Mouse (Mus musculus): Measurements from ENCODE around the gene Tmem259. TPM values are rescaled to one million over a fixed set of nuclear protein-coding genes. Genes with fewer than 3 reads are reported as not detected.

Gene Tmem259
- total RNA-seq, 1 experiment from 2014 or later = 49.0 TPM

DNA sequence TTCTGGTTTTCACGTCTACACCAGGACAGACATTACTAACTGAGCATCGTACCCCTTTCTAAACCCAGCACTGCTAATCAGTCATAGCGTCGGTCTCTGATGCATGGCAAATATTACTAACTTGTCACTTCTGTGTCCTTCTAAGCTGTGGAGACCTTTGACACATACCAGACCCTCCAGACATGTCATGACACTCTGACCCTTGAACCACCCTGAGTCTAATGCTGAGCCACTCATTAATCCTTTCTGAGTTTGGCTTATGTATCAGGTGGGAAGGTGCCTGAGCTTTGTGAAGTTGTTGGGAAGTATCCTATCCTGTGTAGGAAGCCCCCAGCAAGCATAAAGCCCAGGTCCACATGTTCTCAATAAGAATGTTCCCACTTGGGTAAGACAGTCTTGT, 34.3 kb downstream of the Tmem259 start:
- ATAC-seq (replicated peaks; ENCODE audit: insufficient number of reproducible peaks, low FRiP score, low TSS enrichment, poor library complexity, severe bottlenecking) = no peak

DNA sequence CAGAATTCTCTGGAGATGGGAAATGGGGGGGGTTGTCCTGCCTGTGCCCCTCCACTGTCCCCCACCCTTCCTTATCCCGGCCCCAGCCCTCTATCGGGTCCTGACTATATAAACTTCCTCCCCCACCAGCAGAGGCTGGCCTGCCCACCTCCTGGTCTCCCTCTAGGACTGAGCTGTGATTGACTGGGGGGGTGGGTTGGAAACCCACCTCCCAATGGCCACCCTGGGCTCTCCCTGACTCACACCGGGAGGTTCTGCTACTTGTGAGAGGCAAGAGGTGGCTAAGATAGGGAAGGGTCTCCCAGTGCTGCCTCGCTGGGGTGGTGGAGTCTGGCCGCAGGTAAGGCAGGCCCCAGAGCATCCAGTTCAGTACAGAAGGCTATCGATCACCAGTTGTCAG, 36.6 kb downstream of the Tmem259 start:
- no peak for ATAC-seq (replicated peaks; ENCODE audit: insufficient number of reproducible peaks, low FRiP score, low TSS enrichment, poor library complexity, severe bottlenecking)

DNA sequence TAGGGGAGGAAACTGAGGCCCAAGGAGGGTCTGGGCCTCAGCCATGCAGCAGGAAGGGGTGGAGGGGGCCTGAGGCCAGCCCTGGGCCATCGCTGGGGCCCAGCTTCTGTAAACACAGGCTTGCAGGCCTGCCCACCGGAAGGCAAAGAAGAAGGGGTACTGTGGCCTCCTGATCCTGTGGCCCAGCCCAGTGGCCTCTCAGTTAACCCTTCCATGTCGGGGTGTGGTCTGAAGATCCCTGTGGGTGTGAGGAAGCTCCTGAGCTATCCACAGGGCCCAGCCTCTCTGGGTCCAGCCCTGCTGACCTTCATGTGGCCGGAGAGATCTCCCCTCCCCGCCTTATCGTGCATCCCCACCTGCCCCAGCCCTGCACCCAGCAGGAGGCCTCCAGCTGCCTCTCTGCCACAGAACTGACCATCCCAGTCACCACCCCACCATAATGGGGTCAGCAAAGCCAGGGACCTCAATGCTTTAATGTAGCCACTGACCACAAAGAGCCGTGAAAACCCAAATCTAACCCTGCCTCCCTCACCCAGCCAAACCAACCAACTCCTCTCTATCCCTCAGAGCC, 37.3 kb downstream of the Tmem259 start:
- ATAC-seq (replicated peaks; ENCODE audit: insufficient number of reproducible peaks, low FRiP score, low TSS enrichment, poor library complexity, severe bottlenecking) = peak; percentile 80

GRCm38 (mm10) chr10:79945507-79946234, 38.5 kb downstream of the Tmem259 start:
- peak; percentile 61 for ATAC-seq (replicated peaks; ENCODE audit: insufficient number of reproducible peaks, low FRiP score, low TSS enrichment, poor library complexity, severe bottlenecking)

DNA sequence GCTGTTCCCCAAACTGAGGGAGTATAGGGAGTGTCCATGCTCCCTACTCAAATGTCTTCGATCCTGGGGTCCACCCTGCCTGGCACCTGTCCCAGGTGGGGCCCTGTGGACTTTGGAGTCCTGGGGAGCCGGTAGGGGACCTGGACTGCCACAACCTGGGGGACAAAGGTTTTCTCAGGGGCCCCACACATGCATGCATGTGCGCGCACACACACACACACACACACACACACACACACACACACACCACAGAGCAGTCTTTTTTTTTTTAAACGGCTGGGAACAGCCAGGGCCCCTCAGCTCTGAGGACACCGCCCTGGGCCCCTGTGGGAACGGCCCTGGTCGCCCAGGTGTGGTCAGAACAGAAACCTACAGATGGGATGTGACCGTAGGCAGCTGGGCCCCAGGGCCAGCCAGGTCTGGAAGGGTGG, 40.6 kb downstream of the Tmem259 start:
- no peak for ATAC-seq (replicated peaks; ENCODE audit: insufficient number of reproducible peaks, low FRiP score, low TSS enrichment, poor library complexity, severe bottlenecking)

DNA sequence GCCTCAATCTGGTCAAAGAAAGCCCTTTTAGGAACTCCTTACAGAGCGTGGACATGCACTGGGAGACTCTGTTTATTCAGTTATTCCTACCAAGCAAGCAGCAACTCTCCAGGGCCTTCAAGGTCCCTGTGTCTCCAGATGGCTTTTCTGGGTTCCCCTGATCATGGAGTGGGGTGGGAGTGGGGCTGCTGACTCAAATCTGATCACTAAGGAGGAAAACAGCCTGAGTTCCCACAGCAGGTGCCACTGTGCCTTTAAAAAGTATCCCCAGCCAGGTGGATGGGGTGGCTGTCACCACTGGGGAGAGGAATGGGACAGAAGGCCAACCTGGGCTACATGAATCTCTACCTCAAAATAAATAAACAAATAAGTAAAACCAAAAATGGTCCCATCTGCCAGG, 41.1 kb downstream of the Tmem259 start:
- ATAC-seq (replicated peaks; ENCODE audit: insufficient number of reproducible peaks, low FRiP score, low TSS enrichment, poor library complexity, severe bottlenecking) = no peak

GRCm38 (mm10) chr10:79940749-79941148, 43.4 kb downstream of the Tmem259 start:
- peak; percentile 73 for ATAC-seq (replicated peaks; ENCODE audit: insufficient number of reproducible peaks, low FRiP score, low TSS enrichment, poor library complexity, severe bottlenecking)

GRCm38 (mm10) chr10:79937775-79938526, 46.2 kb downstream of the Tmem259 start:
- no peak for ATAC-seq (replicated peaks; ENCODE audit: insufficient number of reproducible peaks, low FRiP score, low TSS enrichment, poor library complexity, severe bottlenecking)

GRCm38 (mm10) chr10:79936911-79937441, 47.2 kb downstream of the Tmem259 start:
- ATAC-seq (replicated peaks; ENCODE audit: insufficient number of reproducible peaks, low FRiP score, low TSS enrichment, poor library complexity, severe bottlenecking) = peak; percentile 57

DNA sequence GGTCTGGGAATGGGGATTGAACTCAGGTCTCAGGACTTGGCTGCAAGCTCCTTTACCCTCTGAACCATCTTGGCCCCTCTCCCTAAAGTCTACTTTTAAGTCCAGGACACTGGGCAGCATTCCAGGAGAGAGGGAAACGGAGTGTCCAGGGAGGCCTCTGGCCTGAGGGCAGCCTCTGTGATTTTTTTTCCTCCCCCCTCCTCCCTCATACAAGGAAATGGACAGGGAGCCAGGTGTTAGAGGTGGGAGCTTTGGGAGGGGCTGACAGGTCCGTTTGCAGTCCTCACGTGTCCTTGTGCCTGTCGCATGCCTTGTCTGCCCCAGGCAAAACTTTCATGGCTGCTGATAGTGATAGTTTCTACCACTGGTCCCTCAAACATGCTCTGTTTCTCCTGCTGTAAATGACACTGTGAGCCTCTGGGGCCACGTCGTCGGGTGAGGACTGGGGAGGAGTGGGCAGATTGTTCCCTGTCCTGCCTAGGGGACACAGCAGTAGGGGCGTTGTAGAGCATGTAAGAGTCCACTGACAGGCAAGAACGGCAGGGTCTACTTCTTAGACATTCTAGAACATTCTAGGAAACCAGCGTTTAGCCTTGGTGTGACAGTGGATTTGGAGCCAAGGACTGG, 47.7 kb downstream of the Tmem259 start:
- no peak for ATAC-seq (replicated peaks; ENCODE audit: insufficient number of reproducible peaks, low FRiP score, low TSS enrichment, poor library complexity, severe bottlenecking)

GRCm38 (mm10) chr10:79934794-79935569, 49.1 kb downstream of the Tmem259 start:
- no peak for ATAC-seq (replicated peaks; ENCODE audit: insufficient number of reproducible peaks, low FRiP score, low TSS enrichment, poor library complexity, severe bottlenecking)

GRCm38 (mm10) chr10:79934272-79934721, 49.8 kb downstream of the Tmem259 start:
- 0 out of 2 replicates have a peak, but pooled peaks have one; percentile 12 for ATAC-seq (replicated peaks; ENCODE audit: insufficient number of reproducible peaks, low FRiP score, low TSS enrichment, poor library complexity, severe bottlenecking)

GRCm38 (mm10) chr10:79933861-79934260, 50.3 kb downstream of the Tmem259 start:
- ATAC-seq (replicated peaks; ENCODE audit: insufficient number of reproducible peaks, low FRiP score, low TSS enrichment, poor library complexity, severe bottlenecking) = no peak

DNA sequence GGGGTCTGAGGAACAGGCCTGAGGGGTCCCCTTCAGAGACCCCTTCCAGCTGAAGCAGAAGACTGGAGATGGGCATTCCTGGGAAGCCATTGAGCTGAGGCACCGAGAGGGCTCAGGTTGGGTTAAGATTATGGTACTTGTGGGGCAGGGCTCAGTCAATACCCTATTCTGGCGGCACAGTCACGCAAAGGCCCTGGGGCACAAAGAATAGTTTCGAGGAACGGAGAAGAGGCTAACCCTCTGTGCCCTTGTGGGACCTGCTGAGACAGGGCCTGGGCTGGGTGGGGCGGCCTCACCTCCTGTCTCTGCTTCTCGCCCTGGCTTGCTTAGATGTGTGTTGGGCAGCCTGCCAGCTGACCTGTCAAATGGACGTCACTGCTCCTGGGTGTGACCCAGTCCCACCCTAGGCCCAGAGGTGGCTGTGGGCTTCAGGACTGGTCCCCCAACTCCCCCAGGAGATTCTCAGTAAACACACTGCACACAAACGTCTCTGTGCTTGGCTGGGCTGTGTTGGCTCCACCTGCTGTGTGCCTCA, 50.9 kb downstream of the Tmem259 start:
- no peak for ATAC-seq (replicated peaks; ENCODE audit: insufficient number of reproducible peaks, low FRiP score, low TSS enrichment, poor library complexity, severe bottlenecking)

DNA sequence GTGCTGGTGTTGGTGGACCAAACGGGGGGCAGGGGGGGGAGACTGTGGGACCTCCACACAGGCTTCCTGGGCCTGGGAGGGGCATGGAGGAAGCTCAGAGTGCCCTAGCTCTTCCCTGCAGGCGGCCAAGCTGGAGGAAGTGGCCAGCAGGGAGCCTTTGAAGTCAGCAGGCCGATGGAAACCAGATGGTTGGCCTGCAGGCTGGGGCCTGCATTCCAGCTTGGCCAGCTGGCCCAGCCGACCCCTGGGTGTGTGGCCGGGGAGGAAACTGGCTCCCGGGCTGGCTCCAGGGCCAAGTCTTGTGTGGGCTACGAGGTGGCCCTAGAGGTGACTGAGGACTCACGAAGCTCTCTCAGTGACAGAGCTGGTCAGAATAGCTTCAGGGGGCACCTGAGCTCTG, 51.4 kb downstream of the Tmem259 start:
- no peak for ATAC-seq (replicated peaks; ENCODE audit: insufficient number of reproducible peaks, low FRiP score, low TSS enrichment, poor library complexity, severe bottlenecking)

DNA sequence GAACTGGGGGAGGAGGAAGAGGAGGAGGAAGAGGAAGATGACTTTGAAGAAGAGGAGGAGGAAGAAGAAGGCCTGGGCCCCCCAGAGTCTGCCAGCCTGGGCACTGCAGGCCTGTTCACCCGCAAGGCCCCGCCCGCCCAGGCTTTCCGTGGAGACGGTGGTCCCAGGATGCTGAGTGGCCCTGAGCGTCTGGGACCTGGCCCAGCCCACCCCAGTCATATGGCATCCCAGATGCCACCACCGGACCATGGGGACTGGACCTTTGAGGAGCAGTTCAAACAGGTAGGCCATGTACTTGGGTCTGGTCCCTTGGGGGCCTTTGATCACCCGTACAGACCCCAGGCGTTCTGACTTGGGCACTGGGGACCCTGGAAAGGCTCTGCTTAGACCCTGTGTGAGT, 52.3 kb downstream of the Tmem259 start:
- ATAC-seq (replicated peaks; ENCODE audit: insufficient number of reproducible peaks, low FRiP score, low TSS enrichment, poor library complexity, severe bottlenecking) = no peak

- no peak for ATAC-seq (replicated peaks; ENCODE audit: insufficient number of reproducible peaks, low FRiP score, low TSS enrichment, poor library complexity, severe bottlenecking)
Measured at GRCm38 (mm10) chr10:79930826-79931186, 53.3 kb downstream of the Tmem259 start.
